Mouse (Mus musculus): ENCODE data around the gene Aars2. TPM values are rescaled to one million over a fixed set of nuclear protein-coding genes. Genes with fewer than 3 reads are reported as not detected.

The Aars2 gene
- total RNA-seq, 1 experiment from 2014 or later: 7.8 TPM

GRCm38 (mm10) chr17:45532896-45533295, 26.3 kb downstream of the Aars2 start:
- no peak for ATAC-seq (ENCODE audit: extremely low read depth, insufficient number of reproducible peaks, low FRiP score, poor library complexity, severe bottlenecking)

DNA sequence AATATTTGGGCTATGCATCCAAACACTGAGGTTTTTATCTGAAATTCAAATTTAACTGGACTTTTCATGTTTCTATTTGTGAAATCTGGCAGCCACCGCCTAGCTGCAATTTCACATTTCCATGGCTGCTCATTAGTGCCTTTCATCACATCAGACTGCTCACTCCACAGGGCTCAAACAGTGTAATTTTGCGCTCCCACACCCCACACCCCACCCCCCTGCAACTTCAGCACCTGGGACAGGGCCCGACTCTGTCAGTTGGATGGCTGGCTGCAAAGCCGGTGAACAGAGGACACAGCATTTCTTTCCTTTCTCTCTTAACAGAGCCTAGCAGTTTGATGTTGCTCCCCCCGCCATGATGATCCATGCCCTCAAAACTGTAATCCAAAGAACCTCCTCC, 29.6 kb downstream of the Aars2 start:
- ATAC-seq (ENCODE audit: extremely low read depth, insufficient number of reproducible peaks, low FRiP score, poor library complexity, severe bottlenecking): no peak

- no peak for ATAC-seq (ENCODE audit: extremely low read depth, insufficient number of reproducible peaks, low FRiP score, poor library complexity, severe bottlenecking)
Measured at GRCm38 (mm10) chr17:45538394-45538793, 31.8 kb downstream of the Aars2 start.

DNA sequence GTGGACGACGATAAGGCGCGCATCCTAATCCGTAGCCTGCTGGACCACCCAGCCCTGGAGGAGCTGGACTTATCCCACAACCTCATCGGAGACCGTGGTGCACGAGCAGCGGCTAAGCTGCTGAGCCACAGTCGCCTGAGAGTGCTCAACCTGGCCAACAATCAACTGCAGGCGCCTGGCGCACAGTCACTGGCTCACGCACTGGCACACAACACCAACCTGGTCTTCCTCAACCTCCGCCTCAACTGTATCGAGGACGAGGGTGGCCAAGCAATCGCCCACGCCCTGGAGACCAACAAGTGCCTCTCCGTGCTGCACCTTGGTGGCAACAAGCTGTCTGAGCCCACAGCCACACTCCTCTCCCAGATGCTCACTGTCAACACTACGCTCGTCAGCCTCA, 33.0 kb downstream of the Aars2 start:
- ATAC-seq (ENCODE audit: extremely low read depth, insufficient number of reproducible peaks, low FRiP score, poor library complexity, severe bottlenecking): no peak

GRCm38 (mm10) chr17:45542129-45542528, 35.5 kb downstream of the Aars2 start:
- no peak for ATAC-seq (ENCODE audit: extremely low read depth, insufficient number of reproducible peaks, low FRiP score, poor library complexity, severe bottlenecking)

DNA sequence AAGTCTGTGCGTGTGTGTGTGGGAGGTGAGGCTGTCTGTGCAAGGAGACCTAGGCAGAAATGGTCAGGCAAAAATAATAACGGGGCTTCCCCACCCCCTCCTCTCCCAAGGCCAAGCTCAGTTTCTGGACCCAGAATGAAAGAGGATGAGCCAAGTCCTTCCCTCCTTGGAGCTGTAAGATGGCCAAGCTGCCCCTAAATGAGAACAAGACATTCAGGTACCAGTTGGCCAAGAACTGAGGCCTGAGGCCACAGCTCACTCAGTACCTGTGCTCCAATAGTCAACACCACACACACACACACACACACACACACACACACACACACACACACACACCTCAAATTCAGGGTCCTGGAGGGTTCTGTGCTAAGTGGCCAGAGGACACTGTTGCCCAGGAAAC, 36.1 kb downstream of the Aars2 start:
- ATAC-seq (ENCODE audit: extremely low read depth, insufficient number of reproducible peaks, low FRiP score, poor library complexity, severe bottlenecking): no peak

DNA sequence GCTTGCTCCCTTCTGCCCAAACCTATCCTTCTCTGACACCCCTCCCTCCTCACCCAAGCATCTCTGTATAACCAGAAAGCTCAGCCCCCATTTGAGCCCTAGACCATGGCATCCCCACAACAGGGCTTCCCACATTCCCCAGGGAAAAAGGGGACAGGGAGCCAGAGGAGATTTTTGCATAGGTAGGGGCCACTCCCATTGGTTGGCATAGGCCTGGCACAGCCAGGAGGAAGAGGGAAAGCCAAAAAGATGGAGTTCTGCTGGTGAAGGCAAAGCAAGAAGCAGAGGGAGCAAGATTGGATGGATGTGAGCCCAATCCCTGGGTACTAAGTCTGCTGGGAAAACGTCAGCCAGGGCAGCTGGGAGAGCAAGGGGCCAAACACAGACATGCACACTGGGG, 36.5 kb downstream of the Aars2 start:
- ATAC-seq (ENCODE audit: extremely low read depth, insufficient number of reproducible peaks, low FRiP score, poor library complexity, severe bottlenecking): no peak

- no peak for ATAC-seq (ENCODE audit: extremely low read depth, insufficient number of reproducible peaks, low FRiP score, poor library complexity, severe bottlenecking)
Measured at GRCm38 (mm10) chr17:45544001-45544872, 37.6 kb downstream of the Aars2 start.

DNA sequence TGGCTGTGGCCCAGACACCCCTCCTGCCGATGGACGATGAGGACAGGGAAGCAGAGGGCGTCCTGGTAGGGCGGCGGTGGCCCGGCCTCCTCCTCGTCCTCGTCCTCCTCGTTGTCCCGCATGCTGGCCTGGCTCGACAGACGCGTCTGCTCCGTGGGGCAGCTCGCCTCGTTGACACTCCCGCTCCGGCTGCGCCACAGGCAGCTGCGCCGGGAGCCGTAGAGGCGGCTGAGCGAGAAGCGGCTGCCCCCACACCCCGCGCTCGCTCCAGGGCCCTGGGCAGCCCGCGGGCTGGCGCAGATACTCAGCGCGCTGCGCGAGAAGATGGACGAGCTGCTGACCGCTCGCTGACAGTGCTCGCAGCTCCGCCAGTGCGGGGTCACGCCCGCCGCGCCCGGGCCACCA, 38.2 kb downstream of the Aars2 start:
- no peak for ATAC-seq (ENCODE audit: extremely low read depth, insufficient number of reproducible peaks, low FRiP score, poor library complexity, severe bottlenecking)

DNA sequence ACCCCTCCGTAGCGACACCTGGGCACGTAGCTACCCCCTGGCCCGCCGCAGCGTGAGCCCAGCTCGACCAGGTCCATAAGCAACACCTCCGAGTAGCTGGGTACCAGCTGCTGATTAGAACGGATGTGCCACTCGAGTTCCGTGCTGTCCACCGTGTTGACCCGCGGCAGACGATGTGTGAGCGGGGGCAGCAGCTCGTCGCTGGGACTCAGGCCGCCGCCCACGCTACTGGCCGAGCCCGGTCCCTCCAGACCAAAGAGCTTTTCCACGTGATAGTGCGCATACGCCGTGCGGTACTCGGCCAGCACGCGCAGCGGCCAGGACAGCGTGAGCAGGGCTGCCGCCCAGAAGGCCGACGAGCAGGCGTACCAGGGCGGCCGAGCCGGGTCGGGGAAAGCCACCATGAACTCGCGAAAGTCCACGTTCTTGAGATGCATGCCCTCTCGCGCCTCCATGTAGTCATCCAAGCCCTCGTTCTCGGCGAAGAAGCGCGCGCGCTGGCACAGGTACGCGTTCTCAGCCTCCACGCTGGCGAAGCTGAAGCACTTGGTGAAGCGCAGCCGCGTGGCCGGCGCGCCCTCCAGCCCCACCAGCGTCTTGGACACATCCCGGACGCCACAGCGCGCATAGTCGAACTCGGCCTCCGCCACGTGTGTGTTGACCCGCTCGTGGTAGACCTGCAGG, 38.8 kb downstream of the Aars2 start:
- no peak for ATAC-seq (ENCODE audit: extremely low read depth, insufficient number of reproducible peaks, low FRiP score, poor library complexity, severe bottlenecking)

GRCm38 (mm10) chr17:45546941-45547340, 40.3 kb downstream of the Aars2 start:
- ATAC-seq (ENCODE audit: extremely low read depth, insufficient number of reproducible peaks, low FRiP score, poor library complexity, severe bottlenecking): no peak

GRCm38 (mm10) chr17:45547461-45548190, 41.0 kb downstream of the Aars2 start:
- ATAC-seq (ENCODE audit: extremely low read depth, insufficient number of reproducible peaks, low FRiP score, poor library complexity, severe bottlenecking): no peak

- ATAC-seq (ENCODE audit: extremely low read depth, insufficient number of reproducible peaks, low FRiP score, poor library complexity, severe bottlenecking): no peak
Measured at GRCm38 (mm10) chr17:45548541-45549512, 42.2 kb downstream of the Aars2 start.

- no peak for ATAC-seq (ENCODE audit: extremely low read depth, insufficient number of reproducible peaks, low FRiP score, poor library complexity, severe bottlenecking)
Measured at GRCm38 (mm10) chr17:45549617-45550181, 43.1 kb downstream of the Aars2 start, which contains the start of gene Tmem151b. Gene Tmem151b, minus strand, starts transcription at chr17:45549677.

GRCm38 (mm10) chr17:45550253-45550652, 43.6 kb downstream of the Aars2 start:
- ATAC-seq (ENCODE audit: extremely low read depth, insufficient number of reproducible peaks, low FRiP score, poor library complexity, severe bottlenecking): no peak

- no peak for ATAC-seq (ENCODE audit: extremely low read depth, insufficient number of reproducible peaks, low FRiP score, poor library complexity, severe bottlenecking)
Measured at GRCm38 (mm10) chr17:45551249-45551796, 44.7 kb downstream of the Aars2 start.

GRCm38 (mm10) chr17:45551816-45552451, 45.3 kb downstream of the Aars2 start:
- peak; percentile 74 for ATAC-seq (ENCODE audit: extremely low read depth, insufficient number of reproducible peaks, low FRiP score, poor library complexity, severe bottlenecking)
